Mouse (Mus musculus) adrenal gland, postnatal 36 days (tissue): ENCODE results near the gene Cdc42bpa. TPM values are rescaled to one million over a fixed set of nuclear protein-coding genes. Genes with fewer than 3 reads are reported as not detected.

Experiments
- DNase-seq, 2 experiments: peaks; one replicate each; pipeline ENCODE4 v3.0.0; 2021; ENCODE audit warnings: mixed read lengths in 1 of 2
- total RNA-seq, 2 experiments: library from RNA; stranded (reverse); gene quantifications; 2 replicates each; pipeline ENCODE4 v1.2.3; 2021

Gene Cdc42bpa
- total RNA-seq, 2 experiments from 2014 or later = 49.9 to 59.9 TPM

DNA sequence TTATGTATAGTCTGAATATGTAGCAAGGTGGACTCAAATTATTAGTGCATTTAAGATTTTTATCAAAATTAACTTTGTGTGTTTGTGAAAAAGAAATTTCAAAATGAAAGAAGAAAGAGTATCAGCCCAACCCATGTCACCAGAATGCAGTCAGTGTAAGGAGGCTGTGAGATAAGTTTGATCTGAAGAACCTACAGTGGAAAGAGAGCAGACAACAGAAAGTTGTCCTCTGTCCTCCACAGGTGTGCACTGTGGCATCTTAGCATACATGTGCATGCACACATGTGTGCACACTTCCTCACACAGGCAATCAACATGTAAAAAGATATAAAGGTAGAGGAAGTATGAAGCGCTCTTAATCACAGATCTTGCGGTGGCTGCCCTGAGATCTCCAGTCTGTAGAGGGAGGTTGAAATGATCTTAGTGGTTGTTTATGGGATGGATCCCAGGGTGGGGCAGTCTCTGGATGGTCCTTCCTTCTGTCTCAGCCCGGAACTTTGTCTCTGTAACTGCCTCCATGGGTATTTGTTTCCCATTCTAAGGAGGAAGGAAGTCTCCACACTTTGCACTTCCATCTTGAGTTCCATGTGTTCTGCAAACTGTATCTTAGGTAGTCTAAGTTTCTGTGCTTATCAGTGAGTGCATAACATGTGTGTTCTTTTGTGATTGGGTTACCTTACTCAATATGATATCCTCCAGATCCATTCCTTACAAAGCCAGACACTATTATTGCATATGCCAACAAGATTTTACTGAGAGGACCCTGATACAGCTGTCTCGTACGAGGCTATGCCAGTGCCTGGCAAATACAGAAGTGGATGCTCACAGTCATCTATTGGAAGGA is 71.7 kb downstream of the Cdc42bpa start:
- DNase-seq = no peak

DNA sequence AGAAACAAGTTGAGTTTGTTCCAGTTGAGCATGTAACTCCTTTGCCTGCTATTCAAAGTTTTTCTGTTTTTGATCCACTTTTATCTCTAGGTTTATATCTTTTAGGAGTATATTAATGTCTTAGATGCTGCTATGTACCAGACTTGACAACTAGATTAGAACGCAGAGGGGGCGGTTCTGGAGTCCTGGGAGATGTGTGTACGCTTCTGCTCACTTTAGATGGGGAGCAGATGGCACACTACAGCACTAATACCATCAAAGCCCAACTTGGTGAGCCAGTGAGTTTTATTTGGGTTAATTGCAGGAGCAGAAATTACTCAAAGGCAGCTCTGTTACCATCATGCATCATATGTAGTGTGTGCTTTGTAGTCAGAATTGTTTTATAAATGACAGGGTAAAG is 77.2 kb downstream of the Cdc42bpa start:
- DNase-seq = no peak

DNA sequence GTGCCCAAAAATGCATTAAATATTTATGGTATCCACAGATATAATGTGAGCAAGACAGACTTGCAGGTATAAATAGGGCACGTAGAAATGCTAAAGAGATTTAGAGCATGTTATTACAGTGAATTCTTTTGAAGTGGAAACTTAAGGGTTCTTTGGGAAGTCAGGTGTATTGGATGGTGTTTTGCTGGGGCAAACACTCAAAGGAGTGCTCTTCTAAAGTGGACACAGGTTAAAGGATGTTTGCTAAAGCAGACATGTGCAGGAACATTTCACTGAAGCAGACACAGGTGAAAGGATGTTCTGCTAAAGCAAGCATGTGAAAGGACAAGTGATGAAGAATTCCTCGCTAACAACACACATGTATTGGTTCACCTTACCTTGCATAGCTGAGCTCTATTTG is 83.9 kb downstream of the Cdc42bpa start:
- no peak for DNase-seq

DNA sequence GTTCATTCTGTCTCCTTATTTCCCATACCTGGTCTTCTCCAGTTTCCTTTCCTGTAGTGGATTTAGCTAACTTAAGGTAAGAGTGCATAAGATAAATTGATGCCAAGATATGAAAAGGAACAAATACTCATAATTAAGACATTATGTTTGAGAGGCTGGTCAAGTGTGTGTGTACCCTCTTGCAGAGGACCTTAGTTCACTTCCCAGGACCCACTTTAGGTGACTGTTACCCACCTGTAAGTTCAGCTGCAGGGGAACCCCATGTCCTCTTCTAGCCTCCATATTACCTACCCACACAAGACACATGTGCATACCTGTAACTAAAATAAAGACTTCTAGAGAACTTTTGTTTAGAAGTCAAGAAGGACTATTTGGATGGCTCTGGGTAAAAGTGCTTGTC is 84.9 kb downstream of the Cdc42bpa start:
- no peak for DNase-seq

DNA sequence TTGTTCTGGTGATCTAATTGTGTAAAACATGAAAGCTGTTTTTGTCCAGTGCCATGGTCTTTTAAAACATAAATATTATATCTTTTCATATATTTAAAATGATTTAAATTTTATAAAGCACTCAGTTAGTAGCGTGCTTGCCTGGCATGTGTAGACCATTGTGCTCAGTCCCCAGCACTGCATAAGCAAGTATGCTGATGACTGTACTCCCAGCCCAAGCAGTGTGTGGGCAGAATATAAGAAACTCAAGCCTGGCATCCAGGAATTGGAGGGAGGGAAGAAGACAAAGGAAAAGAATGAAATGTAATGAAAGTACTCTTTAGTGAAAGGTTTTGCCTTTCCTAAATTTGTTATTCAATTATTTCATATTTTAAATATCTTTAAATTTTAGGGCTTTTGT is 128.9 kb downstream of the Cdc42bpa start:
- DNase-seq = no peak

DNA sequence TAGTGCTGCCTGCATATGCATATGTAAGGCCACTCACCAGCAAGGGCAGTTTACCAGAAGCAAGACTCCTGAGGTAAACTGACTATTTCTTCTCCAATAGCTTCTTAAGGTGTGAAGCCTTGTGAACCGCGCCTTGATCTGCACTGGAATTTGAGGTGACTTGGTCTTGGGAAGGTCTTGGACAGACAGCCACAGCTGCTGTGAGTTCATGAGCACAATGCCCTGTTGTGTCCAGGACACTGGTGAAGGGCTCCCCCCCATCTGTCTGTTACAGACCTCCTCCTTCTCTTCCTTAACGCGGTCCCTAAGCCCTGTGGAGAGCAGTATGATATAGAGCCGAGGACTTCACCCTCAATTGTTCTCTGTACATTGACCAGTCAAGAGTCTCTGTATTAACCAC is 138.2 kb downstream of the Cdc42bpa start:
- DNase-seq = no peak

DNA sequence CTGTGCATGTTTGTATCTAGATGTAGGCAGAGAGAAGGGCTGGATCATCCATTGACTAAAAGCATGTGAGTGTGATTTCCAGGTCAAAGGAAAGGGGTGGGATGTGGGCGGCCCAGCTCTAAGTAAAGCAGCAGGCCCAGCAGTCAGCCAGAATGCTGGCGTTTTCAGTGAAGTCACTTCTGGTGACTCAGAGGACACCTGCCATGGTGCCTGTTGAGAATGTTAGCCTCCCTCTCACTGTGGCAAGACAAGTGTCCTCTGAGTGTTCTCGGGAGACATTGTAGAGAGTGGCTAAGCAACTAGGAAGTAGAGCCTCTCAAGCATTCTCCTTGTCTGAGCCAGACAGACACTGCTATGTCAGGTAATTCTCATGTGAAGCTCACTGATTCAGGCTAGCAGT is 144.3 kb downstream of the Cdc42bpa start:
- DNase-seq = no peak

DNA sequence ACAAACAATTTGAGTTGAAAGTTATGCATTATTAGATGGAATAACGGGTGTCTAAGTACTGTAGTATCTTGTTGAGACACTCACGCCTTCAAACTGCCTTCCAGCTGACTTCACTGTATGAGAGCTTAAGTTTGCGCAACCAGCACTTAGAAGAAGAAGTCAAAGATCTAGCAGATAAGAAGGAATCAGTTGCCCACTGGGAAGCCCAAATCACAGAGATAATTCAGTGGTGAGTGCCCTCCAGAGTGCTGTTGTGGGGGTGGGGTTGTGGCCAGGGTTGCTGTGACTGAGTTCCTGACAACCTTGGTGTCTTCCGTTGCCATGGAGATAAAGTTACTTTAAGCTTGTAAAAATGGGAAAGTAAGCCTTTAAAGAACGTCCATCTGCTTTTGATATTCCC is 148.8 kb downstream of the Cdc42bpa start:
- peak in 1 of 2 experiments; percentile 10 for DNase-seq

DNA sequence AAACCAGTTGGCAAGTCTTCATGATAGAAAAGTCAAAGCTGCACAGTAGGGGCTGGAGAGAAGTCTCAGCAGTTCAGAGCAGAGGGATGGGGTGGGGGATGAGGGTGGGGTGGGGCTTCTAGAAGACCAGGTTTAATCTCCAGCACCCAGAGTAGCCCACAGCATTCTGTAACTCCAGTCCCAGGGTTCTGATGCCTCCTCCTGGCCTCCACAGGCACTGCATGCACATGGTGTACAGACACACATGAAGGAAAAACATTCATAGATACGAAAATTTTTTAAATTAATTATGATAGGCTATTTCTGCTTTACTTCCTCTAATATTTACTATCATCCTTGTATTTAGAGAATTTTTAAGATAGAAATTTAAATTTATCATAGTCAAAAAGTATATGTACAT is 156.3 kb downstream of the Cdc42bpa start:
- peak in 1 of 2 experiments; percentile 34 for DNase-seq

DNA sequence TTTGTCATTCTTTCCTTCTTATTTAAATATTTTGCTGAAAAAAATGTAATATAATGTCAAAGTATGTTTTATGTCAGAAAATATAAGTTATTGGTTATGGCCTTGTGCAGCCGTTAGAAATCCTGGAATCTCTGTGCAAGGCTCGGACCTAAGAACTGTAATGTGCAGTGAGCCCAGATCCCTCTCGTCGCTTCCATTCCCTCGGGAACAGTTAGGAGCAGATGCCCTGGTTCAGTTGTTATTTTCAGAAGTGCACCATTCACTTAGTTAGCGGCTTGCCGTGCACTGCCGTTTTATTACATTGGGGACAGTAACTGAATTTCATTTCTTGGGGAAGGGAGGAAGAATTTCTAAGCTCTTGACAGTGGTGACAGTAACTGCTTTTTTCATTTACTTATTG is 158.0 kb downstream of the Cdc42bpa start:
- no peak for DNase-seq

DNA sequence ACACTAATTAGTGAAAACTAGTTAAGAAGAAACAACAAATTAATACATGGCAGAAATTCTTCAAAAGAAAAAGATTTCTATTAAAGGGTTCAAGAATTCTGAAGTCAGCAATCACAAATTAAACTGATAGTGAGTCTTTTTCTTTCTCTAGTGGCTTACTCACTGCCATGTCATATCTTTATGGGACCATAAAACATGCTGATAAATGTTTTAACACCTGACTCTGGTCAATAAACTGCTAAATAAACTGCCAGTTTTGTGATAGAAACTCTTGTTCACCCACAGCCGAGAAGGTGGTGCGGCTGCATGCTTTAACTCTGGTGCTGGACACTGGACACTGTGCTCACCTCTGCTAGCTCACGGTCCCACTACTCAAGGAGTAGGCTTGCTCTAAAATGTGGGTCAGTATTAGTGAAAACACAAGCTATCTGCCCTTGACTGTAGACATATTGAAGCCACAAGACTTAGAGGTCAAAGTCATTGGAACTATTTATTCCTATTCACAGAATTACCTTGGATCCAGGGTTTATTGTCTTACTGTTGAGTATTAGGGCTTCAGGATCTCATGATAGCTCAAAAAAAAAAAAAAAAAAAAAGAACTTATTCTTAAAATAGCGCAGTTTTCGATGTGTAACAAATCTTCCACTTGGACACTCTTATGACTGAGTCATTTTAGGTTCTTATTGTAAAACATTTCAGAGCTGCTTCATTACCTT is 168.0 kb downstream of the Cdc42bpa start:
- DNase-seq = no peak

DNA sequence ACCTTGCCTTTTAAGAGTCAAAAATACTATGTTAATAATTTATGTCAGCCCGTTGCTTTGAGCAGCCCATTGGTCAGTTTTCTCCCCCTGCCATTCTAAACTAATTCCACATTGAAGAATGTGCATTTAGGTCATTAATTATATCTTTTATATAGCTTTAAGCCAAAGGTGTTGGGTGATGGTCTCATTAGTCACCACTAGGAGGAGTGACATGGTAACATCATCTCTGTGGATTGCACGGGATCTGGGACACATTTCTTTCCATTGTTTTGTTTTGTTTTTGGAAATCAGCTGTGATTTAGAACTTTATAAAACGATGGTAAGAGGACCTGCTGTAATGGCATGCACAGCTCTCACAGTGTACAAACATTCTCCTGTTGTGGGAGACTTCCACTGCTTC is 171.1 kb downstream of the Cdc42bpa start:
- no peak for DNase-seq

DNA sequence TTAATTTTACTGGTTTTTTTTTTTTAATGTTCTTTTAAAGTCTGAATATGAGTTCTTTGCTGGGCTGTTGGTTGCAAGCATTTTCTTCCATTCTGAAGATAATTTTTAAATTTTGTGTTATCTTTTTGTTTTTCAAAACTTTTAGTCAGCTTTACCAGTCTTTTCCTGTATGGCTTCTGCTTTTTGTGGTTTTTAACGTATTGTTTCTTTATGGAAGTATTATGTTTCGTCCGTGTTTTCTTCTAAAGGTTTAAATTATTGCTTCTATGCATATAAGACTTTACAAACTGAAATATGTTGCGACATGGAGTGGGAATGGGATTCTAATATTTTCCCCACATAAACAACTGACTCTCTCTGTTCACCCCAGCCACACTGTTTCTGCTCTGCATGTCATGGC is 171.9 kb downstream of the Cdc42bpa start:
- DNase-seq = no peak

DNA sequence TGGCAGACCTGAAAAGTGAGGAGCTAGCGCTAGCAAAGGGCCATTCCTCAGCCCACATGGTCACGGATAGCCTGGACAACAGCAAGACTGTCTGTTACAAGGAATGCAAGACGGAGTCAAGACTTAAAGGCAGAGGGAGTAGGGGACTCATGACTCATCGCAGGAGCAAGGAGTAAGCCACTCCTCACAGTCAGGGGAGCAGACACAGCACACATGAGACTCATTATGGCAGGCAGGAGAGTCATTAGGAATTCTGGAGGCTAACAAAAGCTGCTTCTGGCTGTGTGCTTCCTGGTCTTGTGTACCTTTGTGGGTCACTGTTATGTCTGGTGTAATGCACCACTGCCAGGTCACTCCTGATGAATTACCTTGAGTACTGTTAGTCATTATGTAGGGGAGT is 178.9 kb downstream of the Cdc42bpa start:
- DNase-seq = no peak

DNA sequence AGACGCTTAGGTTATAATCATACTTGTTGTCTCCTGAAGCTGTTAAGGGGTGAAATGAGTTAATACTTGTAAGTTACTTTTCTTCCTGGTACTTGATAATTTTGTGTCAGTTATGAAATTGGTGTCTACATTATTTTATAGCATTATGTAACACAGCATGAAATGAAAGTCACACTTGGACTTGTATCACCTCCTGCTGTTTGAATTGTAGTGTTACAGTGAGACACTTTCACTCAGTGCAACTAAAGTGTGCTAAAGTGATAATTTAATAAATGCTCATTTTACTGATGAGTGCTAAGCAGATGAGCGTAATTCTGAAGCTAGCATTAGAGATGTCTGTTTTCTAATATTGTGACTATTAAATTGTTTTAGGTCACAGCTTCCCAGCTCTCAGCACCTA is 180.7 kb downstream of the Cdc42bpa start:
- DNase-seq = no peak

DNA sequence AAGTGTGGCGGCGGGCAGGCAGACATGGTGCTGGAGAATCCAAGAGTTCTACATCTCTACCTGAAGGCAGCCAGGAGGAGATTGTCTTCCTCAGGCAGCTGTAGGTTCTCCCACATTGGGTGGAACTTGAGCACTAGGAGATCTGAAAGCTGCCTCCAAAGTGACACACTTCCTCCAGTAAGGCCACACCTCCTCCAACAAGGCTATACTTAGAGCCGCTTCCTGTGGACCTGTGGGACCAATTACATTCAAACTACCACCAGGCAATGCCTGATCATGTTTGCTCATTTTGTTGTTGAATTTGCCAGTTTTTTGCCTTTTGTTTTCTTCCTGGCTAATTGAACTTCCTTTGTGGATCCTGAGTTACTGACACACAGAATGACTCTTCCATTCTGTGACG is 187.8 kb downstream of the Cdc42bpa start:
- DNase-seq = no peak

DNA sequence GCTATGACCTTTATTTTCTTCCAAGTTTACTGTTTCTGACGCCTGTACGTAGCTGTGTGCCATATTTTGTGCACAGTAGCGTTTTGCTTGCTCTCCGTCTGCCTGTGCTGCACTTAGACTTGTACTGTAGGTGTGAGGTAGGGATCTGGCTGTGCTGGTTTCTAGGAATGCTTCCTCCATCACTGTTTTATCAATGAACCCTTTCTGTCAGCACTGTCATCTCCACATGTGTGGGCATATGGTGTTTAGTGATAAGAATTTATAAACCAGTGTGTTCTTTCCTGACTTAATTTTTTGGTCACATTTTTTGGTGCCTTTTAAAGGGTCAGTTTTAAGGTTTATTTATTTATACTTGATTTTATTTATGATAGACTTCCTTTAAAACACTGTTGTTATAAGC is 188.3 kb downstream of the Cdc42bpa start:
- DNase-seq = no peak

DNA sequence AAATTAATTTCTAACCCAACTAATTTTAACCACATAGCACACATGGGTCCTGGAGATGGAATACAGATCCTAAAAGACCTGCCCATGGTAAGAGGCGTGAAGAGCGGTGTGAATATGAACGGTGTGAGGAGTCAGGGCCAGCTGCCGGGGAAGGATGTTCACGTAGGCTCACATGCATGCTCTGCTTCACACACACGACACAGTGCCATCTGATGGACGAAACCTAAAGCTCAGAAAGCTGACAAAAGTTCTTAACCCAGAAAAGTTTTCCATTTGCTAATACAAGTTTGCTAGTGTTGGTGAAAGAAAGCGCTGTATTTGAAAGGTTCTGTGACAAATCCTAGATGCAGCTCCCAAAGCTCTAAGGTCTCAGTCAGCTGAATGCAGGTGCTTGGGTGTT is 190.9 kb downstream of the Cdc42bpa start:
- DNase-seq = no peak

DNA sequence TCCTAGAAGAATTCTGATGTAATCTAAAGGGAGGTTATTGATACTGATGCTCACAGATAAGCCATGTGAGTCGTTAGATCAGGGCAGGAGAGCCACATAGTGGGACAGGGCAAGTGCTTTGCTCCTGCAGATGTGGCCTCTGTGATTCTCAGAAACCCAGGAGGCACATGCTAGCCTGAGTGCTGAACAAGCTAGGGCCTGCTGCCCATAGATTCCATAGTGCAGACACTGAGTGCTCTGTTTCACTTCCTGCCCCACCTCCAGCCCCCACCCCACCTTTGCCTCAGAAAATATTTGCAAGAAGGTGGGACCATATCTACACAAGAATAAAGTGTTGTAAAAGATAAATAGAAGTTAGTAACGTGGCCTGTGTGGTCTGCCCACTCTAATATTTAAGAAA is 198.4 kb downstream of the Cdc42bpa start:
- DNase-seq = no peak

DNA sequence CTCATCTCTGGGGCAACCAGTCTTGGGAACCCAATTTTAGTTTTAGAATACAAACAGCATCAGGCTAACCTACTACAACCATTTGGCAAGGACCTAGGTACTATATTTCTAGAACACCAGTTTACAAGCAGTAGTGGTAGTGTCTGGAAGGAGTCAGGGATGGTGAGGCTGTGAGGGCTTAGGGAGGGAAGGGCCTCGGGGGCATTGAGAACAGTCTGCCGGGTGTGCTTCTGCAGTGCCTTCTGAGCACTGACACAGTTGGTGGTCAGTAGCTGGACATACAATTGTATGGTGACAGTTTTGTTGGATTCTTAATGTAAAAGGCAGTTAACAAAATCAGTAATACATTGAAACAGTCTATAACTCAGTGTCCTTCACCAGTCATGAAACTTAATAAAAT is 200.3 kb downstream of the Cdc42bpa start:
- no peak for DNase-seq

DNA sequence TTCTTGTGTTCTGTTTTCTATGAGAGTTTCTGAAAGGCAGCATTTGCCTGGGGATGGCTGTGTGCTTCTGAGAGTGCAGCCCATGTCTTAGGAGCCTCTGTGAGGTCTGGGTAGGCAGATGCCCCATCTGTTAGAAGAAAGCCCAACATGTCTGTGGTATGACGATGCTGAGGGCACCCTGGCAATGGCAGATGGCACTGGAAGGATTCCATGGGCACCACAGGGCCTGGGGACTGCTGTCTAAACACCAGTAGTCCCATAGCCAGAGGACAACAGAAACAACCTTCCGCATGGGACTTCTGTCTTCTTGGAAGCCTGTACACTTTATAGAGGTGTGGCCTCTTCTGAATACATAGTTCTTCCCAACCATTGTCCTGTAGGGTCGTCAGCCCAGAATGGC is 200.9 kb downstream of the Cdc42bpa start:
- no peak for DNase-seq

DNA sequence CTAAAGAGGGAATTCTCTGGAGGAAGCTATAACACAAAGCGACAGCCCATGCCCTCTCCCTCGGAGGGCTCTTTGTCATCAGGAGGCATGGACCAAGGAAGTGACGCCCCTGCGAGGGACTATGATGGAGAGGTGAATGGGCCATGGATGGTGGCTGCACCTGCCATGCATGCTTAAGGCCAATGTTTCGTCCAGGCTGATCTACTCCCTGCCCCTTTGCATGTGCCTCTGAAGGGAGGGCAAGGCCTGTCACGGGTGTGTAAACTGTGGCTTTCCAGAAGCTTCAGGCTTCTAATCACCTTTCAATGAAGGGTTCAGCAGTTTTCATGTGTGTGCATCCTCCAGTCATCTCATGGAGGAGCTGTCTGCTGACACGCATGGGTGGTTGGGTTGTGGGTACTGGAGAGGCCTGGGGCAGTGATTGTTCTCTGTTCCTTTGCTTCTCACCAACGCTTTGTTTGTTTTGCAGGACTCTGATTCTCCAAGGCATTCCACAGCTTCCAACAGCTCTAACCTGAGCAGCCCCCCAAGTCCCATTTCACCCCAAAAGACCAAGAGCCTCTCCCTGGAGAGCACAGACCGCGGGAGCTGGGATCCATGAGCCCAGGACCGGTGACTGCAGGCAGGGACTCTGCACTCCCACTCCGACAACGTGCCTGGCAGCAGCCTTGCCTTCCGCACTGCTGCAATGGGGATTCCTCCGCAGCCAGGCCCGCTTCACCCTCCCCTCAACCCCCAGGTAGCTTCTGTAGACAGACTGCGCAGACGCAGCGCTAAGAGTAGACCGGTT is 201.5 kb downstream of the Cdc42bpa start:
- DNase-seq = no peak

DNA sequence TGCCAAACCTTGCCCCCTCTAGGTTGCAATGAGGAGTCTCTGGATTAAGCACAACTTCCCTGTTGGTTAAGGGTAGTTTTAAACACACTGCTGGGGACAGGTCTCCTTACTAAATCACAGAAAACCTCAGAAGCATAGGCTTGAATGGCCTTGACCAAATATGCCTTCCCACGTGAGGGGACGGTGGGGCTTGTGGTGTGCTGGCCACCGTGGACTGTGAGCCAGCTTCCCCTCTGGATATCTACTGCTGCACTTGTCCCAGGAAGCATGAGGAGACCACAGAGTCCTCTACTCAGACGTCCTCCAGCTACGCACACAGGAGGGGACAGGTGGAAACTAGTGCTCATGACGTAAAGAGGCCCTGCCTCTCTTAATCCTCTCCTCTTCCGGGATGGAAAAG is 202.7 kb downstream of the Cdc42bpa start:
- DNase-seq = no peak
